Mouse (Mus musculus): ENCODE data around the gene Gm3233.
"Not testable (repeated sequence)": the region's sequence is repeated elsewhere in the genome, so short reads cannot be mapped to it uniquely, and the experiment has no call there.

The Gm3233 gene

DNA sequence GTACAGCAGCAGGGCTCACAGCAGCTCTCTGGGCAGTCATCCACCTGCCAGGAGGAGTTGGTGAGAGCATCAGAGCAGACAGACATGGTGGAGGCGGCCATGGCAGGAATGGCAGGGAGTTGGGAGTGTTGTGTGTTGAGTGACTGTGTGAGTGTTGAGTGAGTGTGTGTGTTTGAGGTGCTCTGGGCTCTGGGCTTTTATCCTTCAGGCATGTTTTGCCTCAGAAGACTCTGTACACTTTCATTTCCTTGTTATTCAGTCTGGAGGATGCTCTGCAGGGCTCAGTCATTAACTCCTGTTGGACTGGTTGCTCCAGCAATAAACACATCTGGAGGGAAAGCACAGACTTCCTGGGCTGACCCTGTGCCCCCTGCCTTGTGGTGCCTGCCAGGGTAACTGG is at the start of gene Gm3233:
Gene Gm3233 (minus strand): TSS at position 101 of the 400 bp plus-strand sequence.
- DNase-seq: not testable (repeated sequence)

DNA sequence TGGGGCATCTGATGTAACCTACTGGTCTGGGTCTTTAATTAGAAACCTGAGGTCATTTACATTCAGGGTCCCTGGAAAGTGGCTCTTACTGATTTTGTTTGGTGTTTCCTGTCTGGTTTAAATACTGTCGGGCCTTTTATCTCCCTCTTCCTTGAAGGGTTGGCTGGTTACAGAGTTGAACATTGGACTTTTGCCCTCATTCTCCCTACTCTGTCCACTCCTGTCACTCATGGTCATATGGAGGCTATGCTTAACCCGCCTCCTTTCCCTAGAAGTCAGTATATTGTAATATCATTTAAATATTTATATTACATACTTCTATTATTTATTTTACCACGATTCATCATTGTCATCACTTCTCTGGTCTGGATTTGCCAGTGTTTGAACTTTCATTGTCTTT is 44.6 kb upstream of the Gm3233 start:
- no peak for DNase-seq

DNA sequence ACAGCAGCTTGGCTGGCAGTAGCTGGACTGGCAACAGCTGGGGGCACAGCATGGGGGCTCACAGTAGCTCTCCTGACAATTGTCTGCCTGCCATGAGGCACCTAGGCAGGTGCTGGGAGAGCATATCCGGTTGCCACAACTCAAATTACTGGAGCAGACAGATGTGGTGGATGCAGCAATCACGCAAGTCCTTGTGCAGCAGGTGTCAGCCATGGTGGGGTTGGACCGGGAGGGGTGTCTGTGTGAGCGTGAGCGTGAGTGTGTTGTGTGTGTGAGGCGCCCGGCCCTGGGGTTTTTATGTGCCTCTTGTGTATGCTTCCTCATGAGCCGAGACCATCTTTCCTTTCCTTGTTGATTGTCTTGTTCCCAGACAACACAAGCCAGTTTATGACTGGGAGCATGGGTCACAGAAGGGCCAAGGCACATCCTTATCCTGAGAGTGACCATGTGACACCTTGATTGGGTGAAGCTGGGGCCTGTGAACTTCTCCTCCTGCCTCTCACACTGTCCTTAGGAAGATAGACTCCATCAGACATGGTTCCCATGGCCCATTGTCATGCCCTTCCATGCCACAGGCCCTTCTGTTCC is 39.5 kb upstream of the Gm3233 start, which contains the start of gene Gm19668:
Gene Gm19668 (minus strand): TSS at position 213 of the 588 bp plus-strand sequence.
- no peak for DNase-seq

DNA sequence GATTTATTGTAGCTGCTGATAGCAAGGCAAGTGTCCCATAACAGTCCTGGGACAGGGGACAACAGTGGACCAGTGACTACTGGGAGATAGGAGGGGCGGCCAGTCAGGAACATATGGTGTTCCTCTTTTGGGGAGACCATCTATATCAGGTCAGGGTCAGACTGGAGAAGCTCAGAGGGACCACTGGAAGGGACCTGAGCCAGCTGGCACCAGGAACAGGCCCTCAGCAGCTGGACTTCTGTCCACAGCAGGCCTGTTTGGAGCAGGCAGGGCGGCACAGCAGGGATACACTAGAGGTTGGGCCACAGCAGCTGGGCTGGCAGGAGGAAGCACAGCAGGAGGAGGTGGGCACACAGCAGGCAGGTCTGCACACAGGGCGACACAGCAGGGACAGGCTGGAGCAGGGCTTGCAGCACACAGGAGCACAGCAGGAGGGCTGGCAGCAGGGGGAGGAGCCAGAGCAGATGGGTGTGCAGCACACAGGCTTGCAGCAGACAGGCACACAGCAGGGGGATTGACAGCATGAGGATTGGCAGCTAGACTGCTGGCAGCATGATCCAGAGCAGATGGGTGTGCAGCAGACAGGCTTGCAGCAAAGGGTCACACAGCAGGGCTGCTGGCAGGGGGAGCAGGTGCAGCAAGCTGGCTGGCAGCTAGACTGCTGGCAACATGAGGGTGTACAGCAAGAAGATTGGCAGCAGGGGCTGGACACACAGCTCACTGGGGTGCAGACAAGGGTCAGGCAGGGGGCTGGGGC is 38.9 kb upstream of the Gm3233 start:
- DNase-seq: not testable (repeated sequence)

DNA sequence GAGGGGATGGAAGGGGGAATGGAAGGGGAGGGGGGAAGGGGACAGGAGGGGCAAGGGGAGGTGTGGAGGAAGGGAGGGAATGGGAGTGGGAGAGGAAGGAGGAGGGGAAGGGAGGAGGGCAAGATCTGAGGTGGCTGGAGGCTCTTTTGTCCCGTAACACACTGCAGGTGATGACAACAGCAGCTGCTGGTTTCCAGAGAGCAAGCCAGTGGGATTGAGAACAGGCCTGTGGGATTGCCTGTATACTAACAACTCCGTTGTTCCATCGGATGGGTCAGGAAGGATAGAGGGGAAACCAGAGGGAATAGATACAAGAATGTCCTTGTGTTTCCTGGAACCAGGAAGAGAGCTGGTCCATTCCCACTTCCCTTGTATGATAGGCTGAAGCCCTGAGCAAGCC is 38.2 kb upstream of the Gm3233 start:
- no peak for DNase-seq

DNA sequence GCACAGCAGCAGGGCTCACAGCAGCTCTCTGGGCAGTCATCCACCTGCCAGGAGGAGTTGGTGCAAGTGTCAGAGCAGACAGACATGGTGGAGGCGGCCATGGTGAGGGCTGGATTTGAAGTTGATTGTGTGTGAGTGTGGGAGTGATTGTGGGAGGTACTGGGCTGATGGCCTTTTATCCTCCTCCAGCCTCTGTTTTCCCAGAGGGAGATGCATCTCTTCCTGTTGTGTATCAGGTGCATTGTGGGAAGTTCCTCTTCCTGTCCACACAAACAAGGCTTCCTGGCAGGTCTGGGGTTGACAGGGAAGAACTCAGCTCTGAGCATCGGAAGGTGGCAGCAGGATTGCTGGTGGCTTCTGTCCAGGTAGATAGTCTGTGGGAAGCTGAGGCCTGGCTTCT is 35.5 kb upstream of the Gm3233 start, which contains the start of gene Gm9639:
Gene Gm9639 (minus strand): TSS at position 101 of the 400 bp plus-strand sequence.
- no peak for DNase-seq

DNA sequence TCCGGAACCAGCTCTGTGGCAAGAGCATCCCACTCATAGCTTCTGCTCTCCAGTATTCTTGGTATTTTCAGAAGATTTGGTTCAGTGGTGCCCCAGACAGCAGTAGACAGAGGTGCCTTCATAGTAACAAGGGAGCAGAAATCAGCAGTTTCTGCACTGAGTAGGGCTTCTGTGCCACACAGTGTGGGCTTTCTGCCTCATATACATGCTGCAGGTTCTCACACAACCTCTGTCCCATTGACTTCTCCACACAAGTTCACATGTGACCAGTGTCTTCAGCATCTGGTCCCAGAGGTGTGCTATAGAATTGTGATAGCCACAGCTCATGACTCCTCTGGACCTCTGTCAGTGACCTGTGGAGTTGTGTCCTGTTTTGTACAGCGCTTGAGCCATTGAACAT is 29.1 kb upstream of the Gm3233 start:
- no peak for DNase-seq

DNA sequence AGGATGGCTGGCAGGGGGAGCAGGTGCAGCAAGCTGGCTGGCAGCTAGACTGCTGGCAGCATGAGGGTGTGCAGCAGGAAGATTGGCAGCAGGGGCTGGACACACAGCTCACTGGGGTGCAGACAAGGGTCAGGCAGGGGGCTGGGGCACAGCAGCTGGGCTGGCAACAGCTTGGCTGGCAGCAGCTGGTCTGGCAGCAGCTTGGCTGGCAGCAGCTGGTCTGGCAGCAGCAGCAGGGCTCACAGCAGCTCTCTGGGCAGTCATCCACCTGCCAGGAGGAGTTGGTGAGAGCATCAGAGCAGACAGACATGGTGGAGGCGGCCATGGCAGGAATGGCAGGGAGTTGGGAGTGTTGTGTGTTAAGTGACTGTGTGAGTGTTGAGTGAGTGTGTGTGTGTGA is 28.4 kb upstream of the Gm3233 start, which contains the start of gene Gm7137:
Gene Gm7137 (minus strand): TSS at position 325 of the 400 bp plus-strand sequence.
- not testable (repeated sequence) for DNase-seq

DNA sequence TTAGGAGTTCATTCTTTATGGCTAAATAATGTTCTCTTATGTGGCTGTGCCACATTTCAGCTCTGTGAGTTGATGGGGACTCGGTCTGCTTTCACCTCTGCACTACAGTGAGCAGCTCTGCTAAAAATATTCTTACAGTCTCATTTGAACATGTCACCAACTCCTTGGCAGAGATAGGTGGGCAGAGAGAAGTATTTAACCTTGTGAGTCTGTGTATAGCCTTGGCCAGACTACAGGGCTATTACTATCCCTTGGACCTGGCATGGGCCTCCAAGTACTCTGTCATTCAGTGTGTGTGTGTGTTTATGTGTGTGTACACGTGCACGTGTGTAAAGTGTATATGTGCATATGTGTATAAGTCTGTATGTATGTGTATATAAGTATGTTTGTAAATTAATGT is 23.9 kb upstream of the Gm3233 start:
- not testable (repeated sequence) for DNase-seq

DNA sequence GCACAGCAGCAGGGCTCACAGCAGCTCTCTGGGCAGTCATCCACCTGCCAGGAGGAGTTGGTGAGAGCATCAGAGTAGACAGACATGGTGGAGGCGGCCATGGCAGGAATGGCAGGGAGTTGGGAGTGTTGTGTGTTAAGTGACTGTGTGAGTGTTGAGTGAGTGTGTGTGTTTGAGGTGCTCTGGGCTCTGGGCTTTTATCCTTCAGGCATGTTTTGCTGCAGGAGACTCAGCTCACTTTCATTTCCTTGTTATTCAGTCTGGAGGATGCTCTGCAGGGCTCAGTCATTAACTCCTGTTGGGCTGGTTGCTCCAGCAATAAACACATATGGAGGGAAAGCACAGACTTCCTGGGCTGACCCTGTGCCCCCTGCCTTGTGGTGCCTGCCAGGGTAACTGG is 23.0 kb upstream of the Gm3233 start, which contains the start of gene Gm3250:
Gene Gm3250 (minus strand): TSS at position 101 of the 400 bp plus-strand sequence.
- DNase-seq: not testable (repeated sequence)

DNA sequence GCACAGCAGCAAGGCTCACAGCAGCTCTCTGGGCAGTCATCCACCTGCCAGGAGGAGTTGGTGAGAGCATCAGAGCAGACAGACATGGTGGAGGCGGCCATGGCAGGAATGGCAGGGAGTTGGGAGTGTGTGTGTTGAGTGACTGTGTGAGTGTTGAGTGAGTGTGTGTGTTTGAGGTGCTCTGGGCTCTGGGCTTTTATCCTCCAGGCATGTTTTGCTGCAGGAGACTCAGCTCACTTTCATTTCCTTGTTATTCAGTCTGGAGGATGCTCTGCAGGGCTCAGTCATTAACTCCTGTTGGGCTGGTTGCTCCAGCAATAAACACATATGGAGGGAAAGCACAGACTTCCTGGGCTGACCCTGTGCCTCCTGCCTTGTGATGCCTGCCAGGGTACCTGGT is 17.4 kb upstream of the Gm3233 start, which contains the start of gene Gm7138:
Gene Gm7138 (minus strand): TSS at position 101 of the 400 bp plus-strand sequence.
- not testable (repeated sequence) for DNase-seq

DNA sequence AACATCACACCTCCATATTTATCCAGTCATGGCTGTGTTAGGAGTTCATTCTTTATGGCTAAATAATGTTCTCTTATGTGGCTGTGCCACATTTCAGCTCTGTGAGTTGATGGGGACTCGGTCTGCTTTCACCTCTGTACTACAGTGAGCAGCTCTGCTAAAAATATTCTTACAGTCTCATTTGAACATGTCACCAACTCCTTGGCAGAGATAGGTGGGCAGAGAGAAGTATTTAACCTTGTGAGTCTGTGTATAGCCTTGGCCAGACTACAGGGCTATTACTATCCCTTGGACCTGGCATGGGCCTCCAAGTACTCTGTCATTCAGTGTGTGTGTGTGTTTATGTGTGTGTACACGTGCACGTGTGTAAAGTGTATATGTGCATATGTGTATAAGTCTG is 12.7 kb upstream of the Gm3233 start:
- DNase-seq: not testable (repeated sequence)

DNA sequence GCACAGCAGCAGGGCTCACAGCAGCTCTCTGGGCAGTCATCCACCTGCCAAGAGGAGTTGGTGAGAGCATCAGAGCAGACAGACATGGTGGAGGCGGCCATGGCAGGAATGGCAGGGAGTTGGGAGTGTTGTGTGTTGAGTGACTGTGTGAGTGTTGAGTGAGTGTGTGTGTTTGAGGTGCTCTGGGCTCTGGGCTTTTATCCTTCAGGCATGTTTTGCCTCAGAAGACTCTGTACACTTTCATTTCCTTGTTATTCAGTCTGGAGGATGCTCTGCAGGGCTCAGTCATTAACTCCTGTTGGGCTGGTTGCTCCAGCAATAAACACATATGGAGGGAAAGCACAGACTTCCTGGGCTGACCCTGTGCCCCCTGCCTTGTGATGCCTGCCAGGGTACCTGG is 11.7 kb upstream of the Gm3233 start, which contains the start of gene Gm3238:
Gene Gm3238 (minus strand): TSS at position 101 of the 400 bp plus-strand sequence.
- not testable (repeated sequence) for DNase-seq

DNA sequence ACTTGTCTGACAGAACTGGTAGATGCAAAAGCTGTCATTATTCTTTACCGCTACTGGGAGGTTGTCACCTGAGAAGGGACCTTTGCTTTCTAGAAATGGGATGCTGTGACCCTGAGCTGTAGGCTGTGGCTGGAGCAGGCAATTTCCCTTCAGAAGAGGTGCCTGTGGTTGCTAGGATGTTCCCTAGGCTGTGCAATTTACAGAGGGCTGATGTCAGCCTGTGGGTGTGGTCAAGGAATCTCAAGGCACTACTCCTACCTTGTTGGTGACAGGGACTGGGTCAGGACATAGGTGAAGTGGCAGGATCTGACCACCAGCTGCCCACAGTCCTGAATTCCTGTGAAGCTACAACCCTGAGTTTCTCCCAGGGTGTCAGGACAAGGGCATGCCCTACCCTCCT is 10.2 kb upstream of the Gm3233 start:
- no peak for DNase-seq

DNA sequence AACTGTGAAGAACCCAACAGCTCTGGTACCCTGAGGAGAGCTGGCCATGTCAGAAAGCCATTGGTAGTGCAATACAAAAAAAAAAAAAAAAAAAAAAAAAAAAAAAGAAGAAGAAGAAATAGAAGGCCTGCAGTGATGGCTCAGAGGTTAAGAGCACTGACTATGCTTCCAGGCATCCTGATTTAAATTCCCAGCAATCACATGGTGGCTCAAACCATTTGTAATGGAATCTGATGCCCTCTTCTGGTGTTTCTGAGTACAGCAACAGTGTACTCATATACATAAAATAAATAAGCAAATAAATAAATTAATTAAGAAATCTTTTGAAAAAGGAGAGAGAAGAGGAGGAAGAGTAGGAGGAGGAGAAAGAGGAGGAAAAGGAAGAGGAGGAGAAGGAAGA is 6.0 kb downstream of the Gm3233 start:
- DNase-seq: no peak

DNA sequence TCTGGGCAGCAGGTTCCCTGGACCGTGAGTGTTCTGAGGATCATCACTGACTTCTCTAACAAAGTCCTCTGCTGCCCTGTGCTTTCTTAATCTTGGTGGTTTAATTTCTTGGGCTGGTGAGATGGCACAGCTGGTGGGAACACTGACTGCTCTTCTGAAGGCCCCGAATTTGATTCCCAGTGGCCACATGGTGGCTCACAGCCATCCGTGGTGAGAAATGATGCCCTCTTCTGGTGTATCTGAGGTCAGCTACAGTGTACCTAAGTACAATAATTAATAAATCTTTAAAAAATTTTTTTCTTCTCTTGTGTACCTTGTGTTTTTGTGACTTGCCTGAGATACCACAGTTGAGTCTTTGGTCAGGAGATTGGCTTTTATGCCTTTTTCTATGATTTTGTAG is 7.2 kb downstream of the Gm3233 start:
- not testable (repeated sequence) for DNase-seq

DNA sequence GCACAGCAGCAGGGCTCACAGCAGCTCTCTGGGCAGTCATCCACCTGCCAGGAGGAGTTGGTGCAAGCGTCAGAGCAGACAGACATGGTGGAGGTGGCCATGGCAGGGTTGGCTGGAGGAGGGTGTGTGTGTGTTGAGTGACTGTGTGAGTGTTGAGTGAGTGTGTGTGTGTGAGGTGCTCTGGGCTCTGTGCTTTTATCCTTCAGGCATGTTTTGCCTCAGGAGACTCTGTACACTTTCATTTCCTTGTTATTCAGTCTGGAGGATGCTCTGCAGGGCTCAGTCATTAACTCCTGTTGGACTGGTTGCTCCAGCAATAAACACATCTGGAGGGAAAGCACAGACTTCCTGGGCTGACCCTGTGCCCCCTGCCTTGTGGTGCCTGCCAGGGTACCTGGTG is 8.2 kb downstream of the Gm3233 start, which contains the start of gene Gm9736:
Gene Gm9736 (minus strand): TSS at position 101 of the 400 bp plus-strand sequence.
- not testable (repeated sequence) for DNase-seq

DNA sequence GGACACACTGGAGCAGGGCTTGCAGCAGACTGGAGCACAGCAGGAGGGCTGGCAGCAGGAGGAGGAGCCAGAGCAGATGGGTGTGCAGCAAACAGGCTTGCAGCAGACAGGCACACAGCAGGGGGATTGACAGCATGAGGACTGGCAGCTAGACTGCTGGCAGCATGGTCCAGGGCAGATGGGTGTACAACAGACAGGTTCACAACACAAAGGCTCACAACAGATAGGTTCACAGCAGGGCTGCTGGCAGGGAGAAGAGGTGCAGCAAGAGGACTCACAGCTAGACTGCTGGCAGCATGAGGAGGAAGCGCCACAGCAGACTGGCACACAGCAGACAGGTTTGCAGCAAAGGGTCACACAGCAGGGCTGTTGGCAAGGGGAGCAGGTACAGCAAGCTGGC is 8.8 kb downstream of the Gm3233 start:
- DNase-seq: not testable (repeated sequence)

DNA sequence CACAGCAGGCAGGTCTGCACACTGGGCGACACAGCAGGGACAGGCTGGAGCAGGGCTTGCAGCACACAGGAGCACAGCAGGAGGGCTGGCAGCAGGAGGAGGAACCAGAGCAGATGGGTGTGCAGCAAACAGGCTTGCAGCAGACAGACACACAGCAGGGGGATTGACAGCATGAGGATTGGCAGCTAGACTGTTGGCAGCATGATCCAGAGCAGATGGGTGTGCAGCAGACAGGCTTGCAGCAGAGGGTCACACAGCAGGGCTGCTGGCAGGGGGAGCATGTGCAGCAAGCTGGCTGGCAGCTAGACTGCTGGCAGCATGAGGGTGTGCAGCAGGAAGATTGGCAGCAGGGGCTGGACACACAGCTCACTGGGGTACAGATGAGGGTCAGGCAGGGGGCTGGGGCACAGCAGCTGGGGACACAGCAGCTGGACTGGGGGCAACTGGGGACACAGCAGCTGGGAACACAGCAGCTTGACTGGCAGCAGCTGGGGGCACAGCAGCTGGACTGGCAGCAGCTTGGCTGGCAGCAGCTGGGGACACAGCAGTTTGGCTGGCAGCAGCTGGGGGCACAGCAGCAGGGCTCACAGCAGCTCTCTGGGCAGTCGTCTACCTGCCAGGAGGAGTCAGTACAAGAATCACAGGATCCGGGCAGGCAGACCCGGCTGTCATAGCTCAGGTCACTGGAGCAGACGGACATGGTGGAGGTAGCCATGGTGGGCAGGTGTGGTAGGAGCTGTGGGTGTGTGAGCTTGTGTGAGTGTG is 17.4 kb downstream of the Gm3233 start, which contains the start of gene Gm18596:
Gene Gm18596 (minus strand): TSS at position 715 of the 765 bp plus-strand sequence.
- DNase-seq: not testable (repeated sequence)

DNA sequence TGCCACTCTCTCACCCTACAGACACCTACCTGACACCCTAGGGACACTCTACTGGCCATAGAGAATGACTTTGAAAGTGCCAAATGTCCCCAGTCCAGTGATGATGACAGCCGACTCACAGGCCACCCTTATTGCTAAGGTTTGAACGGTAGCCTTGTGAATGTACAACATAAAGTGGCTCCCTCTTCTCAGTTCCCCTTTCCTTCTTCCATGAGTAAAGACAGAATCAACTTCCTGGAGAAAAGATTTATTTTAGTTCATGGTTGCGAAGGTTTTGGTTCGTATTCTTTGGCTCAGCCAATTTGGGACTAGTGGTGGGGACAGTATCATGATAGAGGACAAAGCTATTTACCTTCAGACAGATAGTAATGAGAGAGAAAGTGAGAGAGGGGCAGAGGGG is 20.6 kb downstream of the Gm3233 start:
- no peak for DNase-seq

DNA sequence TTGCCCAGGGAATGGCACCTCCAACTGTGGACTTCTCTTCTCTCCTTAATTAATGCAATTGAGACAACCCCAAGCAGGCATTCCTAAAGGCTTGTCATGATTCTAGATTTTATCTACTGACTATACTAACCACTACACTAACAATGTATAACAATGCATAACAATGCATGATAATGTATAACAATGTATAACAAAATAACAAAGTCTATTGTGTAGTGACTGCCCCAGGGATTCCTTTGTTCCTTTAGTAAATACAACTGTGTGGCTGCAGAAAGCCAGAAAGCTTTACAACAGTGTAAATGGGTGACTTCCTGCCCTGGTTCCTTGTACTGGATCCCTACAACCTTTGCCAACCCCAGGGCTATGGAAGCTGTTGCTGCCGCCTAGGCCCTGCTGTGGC is 23.6 kb downstream of the Gm3233 start:
- DNase-seq: no peak

DNA sequence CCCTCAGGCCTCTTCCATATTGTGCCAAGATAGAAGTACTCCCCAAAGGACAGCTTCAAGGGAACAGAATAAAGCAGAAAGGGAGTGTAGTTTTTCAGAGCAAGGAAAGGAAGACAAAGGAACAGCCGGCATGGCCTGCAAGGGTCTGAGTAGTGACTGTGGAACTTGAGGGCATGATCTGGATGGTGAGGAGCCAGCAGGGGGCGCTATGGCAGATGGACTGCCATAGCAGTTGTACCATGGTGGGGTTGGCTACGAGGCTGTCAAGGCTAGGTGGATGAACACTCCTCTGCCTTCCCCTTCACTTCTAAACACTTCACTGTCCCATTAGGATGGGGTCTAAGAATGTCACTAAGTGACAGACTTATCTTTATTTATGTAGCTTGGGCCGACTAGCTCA is 30.2 kb downstream of the Gm3233 start:
- peak in 1 of 2 experiments; percentile 5 for DNase-seq

DNA sequence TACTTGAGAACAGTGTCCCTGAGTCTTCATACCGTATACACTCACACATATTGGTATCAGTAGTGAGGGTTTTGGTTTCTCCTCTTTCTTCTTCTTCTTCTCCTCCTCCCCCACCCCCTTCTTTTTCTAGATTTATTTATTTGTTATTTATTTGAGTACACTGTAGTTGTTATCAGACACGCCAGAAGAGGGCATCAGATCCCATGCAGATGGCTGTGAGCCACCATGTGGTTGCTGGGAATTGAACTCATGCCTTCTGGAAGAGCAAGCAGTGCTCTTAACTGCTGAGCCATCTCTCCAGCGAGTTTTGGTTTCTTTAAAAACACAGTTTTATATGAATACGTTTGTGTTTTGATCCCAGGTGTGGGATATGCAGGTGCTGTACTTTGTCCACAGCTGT is 31.2 kb downstream of the Gm3233 start:
- no peak for DNase-seq
